ENCODE assay signal across 23 mouse cellular contexts in genomic region chr9:121609381-121609780, GRCm38 (mm10). TPM values are rescaled to one million over a fixed set of nuclear protein-coding genes. Genes with fewer than 3 reads are reported as not detected.
A peak's percentile ranks its signal among the peaks of the same experiment; 100 is the strongest.
DNase-seq lines count a peak whose midpoint lies in the region; ATAC-seq and TF ChIP-seq lines count a peak whose summit lies in the region.
"Had no signal": no experiment of that assay in that cellular context is flagged by ENCODE, and none has a peak within 500 bp of the region (broad histone marks: within the 10 kb centered on the region; RNA-seq: fewer than 3 reads in every experiment).

No protein-coding gene starts in this region.

- peak; percentile 41 for ATAC-seq in granulocyte monocyte progenitor cell, adult 5-6 weeks (replicated peaks; ENCODE audit: poor library complexity, severe bottlenecking)
- ATAC-seq: CD4-positive, CD25-positive, alpha-beta regulatory T cell, adult 4 months; forebrain, embryonic 13.5 days; forebrain, embryonic 15.5 days; forebrain, postnatal 0 days had no signal

- DNase-seq in adipocyte (ENCODE audit: low spot score), result peak; percentile 43
- DNase-seq in B cell, adult 2 months, result no peak
- DNase-seq in lung, adult 2 months, result no peak
- DNase-seq in layer of hippocampus, adult 11-12 months (ENCODE audit: low spot score), result no peak
- DNase-seq: adrenal gland, adult 8-10 months; adrenal gland, postnatal 14 days; adrenal gland, postnatal 36 days; cerebellum, adult 11-12 months; cerebellum, adult 2 months; cerebellum, adult 9-10 months; cerebellum, postnatal 10 days; cerebellum, postnatal 25 days; forebrain, postnatal 0 days had no signal

- no peak overlapping the region for H3K4me3 ChIP-seq in lung, adult 2 months (replicated peaks; ENCODE audit: extremely low read depth, low read depth, low read length)
- H3K4me3 ChIP-seq: embryonic facial prominence, embryonic 10.5 days; embryonic facial prominence, embryonic 12.5 days; erythroblast, embryonic 14.5 days; forebrain, embryonic 13.5 days; forebrain, embryonic 15.5 days had no signal

- no peak for TF ChIP-seq CTCF in lung, adult 2 months (IDR thresholded peaks at IDR 0.05; ENCODE audit: insufficient read depth, low read length)

- 51% methylated on average over 6 of the region's 6 CpGs for WGBS in lung, adult 2 months

- TF ChIP-seq POLR2A in lung, adult 2 months (IDR thresholded peaks at IDR 0.05; ENCODE audit: borderline replicate concordance, extremely low read depth, low read depth, low read length), result no peak

- H3K4me1 ChIP-seq in lung, adult 2 months (ENCODE audit: control insufficient read depth, insufficient read depth, low read length), result no peaks in the 10 kb centered on the region
- H3K4me1 ChIP-seq: embryonic facial prominence, embryonic 12.5 days; forebrain, embryonic 13.5 days had no signal

RNA-seq across cellular contexts. Expression of gene Lyzl4, which starts 32.5 kb away (rescaled TPM):
- total RNA-seq in granulocyte monocyte progenitor cell, adult 5-6 weeks (2014; fragmentation: Nextera tagmentation), result not detected in 2 replicates
- not detected in 2 replicates for total RNA-seq in granulocyte monocyte progenitor cell, adult 5-6 weeks (2017)
- polyA plus RNA-seq in lung, adult 2 months (2012; rRNA removed), result 0.66 and 0.72 TPM in 2 replicates
- total RNA-seq: adrenal gland, adult 18-20 months; adrenal gland, postnatal 14 days; adrenal gland, postnatal 36 days; forebrain, postnatal 0 days; MEL had no signal
- polyA plus RNA-seq: CD4-positive, CD25-positive, alpha-beta regulatory T cell, adult 4 months; embryonic facial prominence, embryonic 10.5 days; erythroblast, embryonic 14.5 days; forebrain, embryonic 11.5 days; forebrain, embryonic 13.5 days; forebrain, embryonic 15.5 days; forebrain, postnatal 0 days had no signal

RNA-seq across cellular contexts. Expression of gene Vipr1, which starts 33.1 kb away (rescaled TPM):
- not detected in 2 replicates for total RNA-seq in granulocyte monocyte progenitor cell, adult 5-6 weeks (2014; fragmentation: Nextera tagmentation)
- not detected in 2 replicates for total RNA-seq in granulocyte monocyte progenitor cell, adult 5-6 weeks (2017)
- polyA plus RNA-seq in lung, adult 2 months (2012; rRNA removed), result 2.2 and 2.6 TPM in 2 replicates
- total RNA-seq: MEL had no signal
- polyA plus RNA-seq: erythroblast, embryonic 14.5 days had no signal
